Mouse (Mus musculus): Measurements from ENCODE around the gene Map4k5. TPM values are rescaled to one million over a fixed set of nuclear protein-coding genes. Genes with fewer than 3 reads are reported as not detected.

Map4k5 gene
- polyA plus RNA-seq, 1 experiment, result 6.7 TPM

- no peak for TF ChIP-seq CTCF (IDR thresholded peaks at IDR 0.05; ENCODE audit: extremely low read depth, insufficient read depth, insufficient read length, insufficient replicate concordance)
- no peak for TF ChIP-seq POLR2A (IDR thresholded peaks at IDR 0.05; ENCODE audit: low read depth, low read length)
Measured at GRCm38 (mm10) chr12:69790530-69791505, 102.2 kb downstream of the Map4k5 start, which contains the start of gene Cdkl1. Gene Cdkl1 (minus strand): TSS chr12:69791267.

GRCm38 (mm10) chr12:69789766-69790529, 103.1 kb downstream of the Map4k5 start:
- Histone ChIP-seq H3K4me1 (ENCODE audit: control insufficient read depth, insufficient read depth, insufficient read length) (no peaks in the 10 kb centered on the region), H3K36me3 (ENCODE audit: control insufficient read depth, insufficient read depth, low read length) (no peaks in the 10 kb centered on the region), H3K4me3 (ENCODE audit: extremely low read depth, insufficient read depth, insufficient read length) (peak overlapping the region; percentile 57; the same call in 1 of the 2 replicates), H3K27ac (ENCODE audit: insufficient read depth, low read length) (peak overlapping the region; percentile 30; the same call in 1 of the 2 replicates), H3K27me3 (ENCODE audit: control insufficient read depth, insufficient read depth, low read length) (no peaks in the 10 kb centered on the region; the same call in 1 of the 2 replicates)
- 44% methylated on average over 27 of the region's 27 CpGs for WGBS
- TF ChIP-seq POLR2A (IDR thresholded peaks at IDR 0.05; ENCODE audit: low read depth, low read length) (no peak), CTCF (IDR thresholded peaks at IDR 0.05; ENCODE audit: extremely low read depth, insufficient read depth, insufficient read length, insufficient replicate concordance) (no peak)
- DNase-seq (ENCODE audit: low read depth in 1 of 2, low spot score in 2 of 2), result peak in 1 of 2 experiments; percentile 6

More at GRCm38 (mm10) chr12:69790530-69791505, 102.2 kb downstream of the Map4k5 start, which contains the start of gene Cdkl1:
- Histone ChIP-seq H3K4me3 (ENCODE audit: extremely low read depth, insufficient read depth, insufficient read length) (peak within 1 kb of the TSS; percentile 57), H3K36me3 (ENCODE audit: control insufficient read depth, insufficient read depth, low read length) (no peaks in the 10 kb centered on the region), H3K27me3 (ENCODE audit: control insufficient read depth, insufficient read depth, low read length) (no peaks in the 10 kb centered on the region; the same call in 1 of the 2 replicates), H3K4me1 (ENCODE audit: control insufficient read depth, insufficient read depth, insufficient read length) (no peaks in the 10 kb centered on the region), H3K27ac (ENCODE audit: insufficient read depth, low read length) (peak within 1 kb of the TSS; percentile 49)
- 1% methylated on average over 45 of the region's 45 CpGs for WGBS
- DNase-seq (ENCODE audit: low read depth in 1 of 2, low spot score in 2 of 2), result peak; percentile 37 to 72

- TF ChIP-seq POLR2A (IDR thresholded peaks at IDR 0.05; ENCODE audit: low read depth, low read length) (no peak), CTCF (IDR thresholded peaks at IDR 0.05; ENCODE audit: extremely low read depth, insufficient read depth, insufficient read length, insufficient replicate concordance) (no peak)
- 85% methylated on average over 5 of the region's 5 CpGs for WGBS
- Histone ChIP-seq H3K4me1 (ENCODE audit: control insufficient read depth, insufficient read depth, insufficient read length) (no peaks in the 10 kb centered on the region), H3K27me3 (ENCODE audit: control insufficient read depth, insufficient read depth, low read length) (no peaks in the 10 kb centered on the region; the same call in 1 of the 2 replicates), H3K4me3 (ENCODE audit: extremely low read depth, insufficient read depth, insufficient read length) (no peak overlapping the region), H3K27ac (ENCODE audit: insufficient read depth, low read length) (no peak overlapping the region), H3K36me3 (ENCODE audit: control insufficient read depth, insufficient read depth, low read length) (no peaks in the 10 kb centered on the region)
- DNase-seq (ENCODE audit: low read depth in 1 of 2, low spot score in 2 of 2), result no peak
Measured at GRCm38 (mm10) chr12:69788380-69788779, 104.6 kb downstream of the Map4k5 start.

- Histone ChIP-seq H3K4me3 (ENCODE audit: extremely low read depth, insufficient read depth, insufficient read length) (no peak overlapping the region), H3K36me3 (ENCODE audit: control insufficient read depth, insufficient read depth, low read length) (no peaks in the 10 kb centered on the region), H3K27me3 (ENCODE audit: control insufficient read depth, insufficient read depth, low read length) (no peaks in the 10 kb centered on the region; the same call in 1 of the 2 replicates), H3K4me1 (ENCODE audit: control insufficient read depth, insufficient read depth, insufficient read length) (no peaks in the 10 kb centered on the region), H3K27ac (ENCODE audit: insufficient read depth, low read length) (no peak overlapping the region)
- DNase-seq (ENCODE audit: low read depth in 1 of 2, low spot score in 2 of 2), result no peak
- WGBS, result 90% methylated on average over 9 of the region's 9 CpGs
- TF ChIP-seq POLR2A (IDR thresholded peaks at IDR 0.05; ENCODE audit: low read depth, low read length), result no peak
- no peak for TF ChIP-seq CTCF (IDR thresholded peaks at IDR 0.05; ENCODE audit: extremely low read depth, insufficient read depth, insufficient read length, insufficient replicate concordance)
Measured at GRCm38 (mm10) chr12:69785471-69785870, 107.5 kb downstream of the Map4k5 start.

- WGBS, result 79% methylated on average over 6 of the region's 6 CpGs
- Histone ChIP-seq H3K4me1 (ENCODE audit: control insufficient read depth, insufficient read depth, insufficient read length) (no peaks in the 10 kb centered on the region), H3K27ac (ENCODE audit: insufficient read depth, low read length) (peak overlapping the region; percentile 18; the same call in 1 of the 2 replicates), H3K27me3 (ENCODE audit: control insufficient read depth, insufficient read depth, low read length) (no peaks in the 10 kb centered on the region), H3K4me3 (ENCODE audit: extremely low read depth, insufficient read depth, insufficient read length) (no peak overlapping the region; the same call in 1 of the 2 replicates), H3K36me3 (ENCODE audit: control insufficient read depth, insufficient read depth, low read length) (no peaks in the 10 kb centered on the region)
- no peak for DNase-seq (ENCODE audit: low read depth in 1 of 2, low spot score in 2 of 2)
- TF ChIP-seq CTCF (IDR thresholded peaks at IDR 0.05; ENCODE audit: extremely low read depth, insufficient read depth, insufficient read length, insufficient replicate concordance), result no peak
- TF ChIP-seq POLR2A (IDR thresholded peaks at IDR 0.05; ENCODE audit: low read depth, low read length), result no peak
Measured at GRCm38 (mm10) chr12:69783247-69784025, 109.6 kb downstream of the Map4k5 start.

Data from spleen, adult 2 months (tissue).